Mouse (Mus musculus) central nervous system, embryonic 11.5 days (tissue): ENCODE data around the gene Triobp. TPM values are rescaled to one million over a fixed set of nuclear protein-coding genes. Genes with fewer than 3 reads are reported as not detected.

Source experiments
- polyA plus RNA-seq: library from polyadenylated mRNA; depleted of rRNA; stranded (reverse); fragments of >200 nt; gene quantifications from 2 replicates; pipeline ENCODE4 v1.2.3, GENCODE M21; 2012; rRNA removed

Gene Triobp
- polyA plus RNA-seq: 51.7 and 58.0 TPM in 2 replicates

DNA sequence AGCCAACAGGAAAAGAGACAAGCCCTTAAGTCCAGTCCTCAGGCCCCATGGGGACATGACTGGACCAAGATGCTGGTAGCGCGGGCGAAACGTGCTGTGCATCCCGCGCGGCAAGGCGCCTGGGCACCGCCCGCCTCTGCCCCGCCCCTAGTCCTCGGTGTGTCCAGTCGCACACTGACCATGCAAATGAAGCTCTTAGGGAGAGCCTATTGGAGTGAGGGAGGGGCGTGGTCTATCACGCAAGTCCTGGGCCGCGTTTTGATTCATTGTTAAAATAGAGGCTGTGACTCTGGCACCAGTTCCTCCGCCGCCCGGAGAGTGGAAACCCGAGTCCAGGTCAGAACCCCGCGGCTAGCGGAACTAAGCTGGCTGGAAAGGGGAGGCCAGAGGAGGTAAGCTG is at the start of gene Triobp:
Triobp (plus strand) TSS at position 68 of the 400 bp plus-strand sequence.

DNA sequence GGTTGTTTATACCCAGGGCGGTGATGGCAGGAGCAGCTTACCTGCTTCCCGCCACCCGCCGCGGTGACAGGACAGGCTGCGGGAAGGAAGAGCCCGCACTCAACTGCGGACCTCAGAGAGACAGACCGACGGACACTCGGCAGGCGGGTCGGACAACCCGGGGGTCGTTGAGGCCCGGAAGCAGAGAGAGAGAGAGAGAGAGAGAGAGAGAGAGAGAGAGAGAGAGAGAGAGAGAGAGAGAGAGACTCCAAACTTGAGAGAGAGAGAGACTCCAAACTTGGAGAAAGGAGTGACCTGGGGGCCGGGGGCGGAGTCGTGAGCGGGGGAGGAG is 48.1 kb upstream of the Triobp start, which contains the start of gene Gm49510:
Gm49510 (plus strand) TSS at position 259 of the 331 bp plus-strand sequence.

DNA sequence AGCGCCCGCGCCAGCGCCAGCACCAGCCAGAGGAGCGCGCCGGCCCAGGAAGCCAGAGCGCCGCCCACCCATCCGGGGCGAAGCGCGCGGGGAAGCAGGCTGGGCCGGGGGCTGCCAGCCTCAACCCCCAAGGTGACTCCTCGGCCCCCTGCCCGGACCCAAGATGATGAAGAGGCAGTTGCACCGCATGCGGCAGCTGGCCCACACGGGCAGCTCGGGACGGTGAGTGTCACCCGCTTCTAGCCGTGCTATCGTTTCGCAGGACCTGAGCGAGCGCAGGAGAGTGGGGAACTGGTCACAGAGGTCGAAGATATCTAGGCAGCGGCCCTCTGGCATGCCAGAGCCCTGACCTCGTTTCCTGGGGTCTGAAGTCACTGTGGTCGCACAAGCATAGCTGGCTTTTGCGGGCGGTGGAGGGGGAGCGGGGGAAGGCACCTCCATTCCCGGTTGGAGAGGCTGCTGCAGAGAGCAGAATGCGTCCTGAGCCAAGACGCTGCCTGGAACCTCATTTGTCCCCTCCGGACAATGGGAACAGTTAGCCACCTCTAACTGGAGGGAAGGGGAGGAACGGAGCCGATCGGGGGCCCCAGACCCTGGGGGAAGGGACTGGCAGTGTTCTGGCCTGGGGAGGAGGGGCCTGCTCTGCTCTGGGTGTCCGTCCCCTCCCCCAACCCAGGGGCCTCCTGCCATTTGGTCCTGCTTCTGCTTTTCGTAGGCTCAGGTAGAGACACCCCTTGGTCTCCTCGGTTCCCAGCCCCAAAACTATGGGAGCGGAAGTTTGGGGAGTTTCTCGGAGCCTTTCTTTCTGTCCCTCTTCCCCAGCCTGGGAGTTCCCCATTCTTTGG is 47.6 kb upstream of the Triobp start, which contains the start of gene Sh3bp1:
Sh3bp1 (plus strand) TSS at position 29 of the 845 bp plus-strand sequence.

DNA sequence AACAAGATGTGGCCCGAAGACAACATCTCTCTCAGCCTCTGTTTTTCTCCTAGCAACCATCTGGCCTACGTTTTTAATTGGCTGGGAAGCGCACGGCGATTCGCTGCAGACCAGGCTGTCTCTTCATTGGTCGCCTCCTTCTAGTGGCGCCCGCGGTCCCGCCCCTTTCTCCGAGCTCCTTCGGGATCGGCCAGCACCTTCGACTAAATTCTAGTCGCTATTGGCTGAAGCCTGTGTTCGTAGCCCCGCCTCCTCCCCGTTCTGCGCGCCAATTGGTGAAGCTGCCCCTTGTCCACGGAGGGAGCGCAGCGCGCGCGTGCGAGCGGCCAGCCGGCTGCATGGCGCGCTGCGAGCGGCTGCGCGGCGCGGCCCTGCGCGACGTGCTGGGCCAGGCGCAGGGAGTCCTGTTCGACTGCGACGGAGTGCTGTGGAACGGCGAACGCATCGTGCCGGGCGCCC is 33.9 kb upstream of the Triobp start, which contains the start of gene Pdxp:
Pdxp (plus strand) TSS at position 288 of the 459 bp plus-strand sequence.

DNA sequence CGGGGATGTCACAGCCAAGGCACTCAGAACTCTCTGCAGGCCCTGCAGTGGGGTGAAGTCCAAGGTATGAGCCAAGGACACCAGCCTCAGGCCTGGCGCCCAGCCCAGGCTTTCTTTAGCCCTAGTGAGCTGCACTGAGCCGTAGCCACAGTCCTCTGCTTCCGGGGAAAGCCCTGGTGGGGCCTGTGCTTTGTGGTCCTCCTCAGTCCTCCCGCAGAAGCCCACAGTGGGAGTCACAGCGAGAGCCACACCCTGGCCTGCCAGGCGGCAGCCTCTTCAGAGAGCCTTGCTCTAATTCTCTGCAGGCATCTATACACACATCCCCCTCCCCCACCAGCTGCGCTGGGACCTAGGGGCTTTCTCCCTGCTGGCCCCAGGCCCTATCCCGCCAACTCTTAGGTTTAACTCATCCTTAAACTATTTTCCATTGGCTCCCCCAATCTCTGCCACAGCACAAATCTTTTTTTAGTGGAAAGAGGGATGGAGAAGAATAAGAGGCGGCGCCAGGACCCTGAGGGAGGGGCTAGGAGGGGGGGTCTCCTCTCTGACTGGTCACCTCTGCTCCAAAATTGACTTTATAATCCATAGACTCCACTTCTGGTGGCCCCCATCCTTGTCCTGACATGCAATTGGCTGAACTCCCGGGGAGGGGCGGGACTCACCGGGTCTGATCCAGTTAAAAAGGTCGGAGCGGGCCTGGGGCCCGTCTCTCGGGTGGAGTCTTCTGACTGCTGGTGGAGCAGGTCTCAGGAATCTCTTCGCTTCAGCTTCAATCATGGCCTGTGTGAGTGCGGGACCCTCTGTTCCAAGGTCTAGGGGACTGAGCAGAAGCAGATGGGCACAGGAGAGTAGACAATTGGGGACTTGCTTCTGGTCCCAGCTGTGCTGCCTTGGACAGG is 21.3 kb upstream of the Triobp start, which contains the start of gene Lgals1:
Lgals1 (plus strand) TSS at position 705 of the 899 bp plus-strand sequence.

DNA sequence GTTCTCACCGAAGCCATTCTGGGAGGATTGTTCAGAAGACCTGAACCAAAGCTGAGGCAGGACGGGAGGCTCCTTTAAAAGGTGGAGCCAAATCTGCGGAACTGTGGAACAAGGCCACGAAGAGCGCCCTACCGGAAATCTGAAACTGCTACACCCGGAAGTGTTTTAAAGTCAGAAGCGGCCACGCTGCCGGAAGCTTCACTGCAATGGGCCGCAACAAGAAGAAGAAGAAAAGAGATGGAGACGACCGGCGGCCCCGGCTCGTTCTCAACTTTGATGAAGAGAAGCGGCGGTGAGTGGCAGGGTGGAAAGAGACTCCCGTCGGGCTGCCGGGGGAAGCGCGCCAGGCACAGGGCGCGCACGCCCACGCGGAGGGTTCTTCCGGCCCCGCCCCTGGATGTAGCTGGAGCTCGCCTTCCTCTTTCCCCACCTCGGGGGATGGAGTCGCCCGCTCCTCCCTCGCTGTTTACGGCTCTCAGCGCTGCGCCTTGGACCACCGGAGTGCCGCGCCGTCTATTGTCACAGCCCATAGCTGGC is 12.7 kb upstream of the Triobp start, which contains the start of gene Nol12:
Nol12 (plus strand) TSS at position 150 of the 537 bp plus-strand sequence.

DNA sequence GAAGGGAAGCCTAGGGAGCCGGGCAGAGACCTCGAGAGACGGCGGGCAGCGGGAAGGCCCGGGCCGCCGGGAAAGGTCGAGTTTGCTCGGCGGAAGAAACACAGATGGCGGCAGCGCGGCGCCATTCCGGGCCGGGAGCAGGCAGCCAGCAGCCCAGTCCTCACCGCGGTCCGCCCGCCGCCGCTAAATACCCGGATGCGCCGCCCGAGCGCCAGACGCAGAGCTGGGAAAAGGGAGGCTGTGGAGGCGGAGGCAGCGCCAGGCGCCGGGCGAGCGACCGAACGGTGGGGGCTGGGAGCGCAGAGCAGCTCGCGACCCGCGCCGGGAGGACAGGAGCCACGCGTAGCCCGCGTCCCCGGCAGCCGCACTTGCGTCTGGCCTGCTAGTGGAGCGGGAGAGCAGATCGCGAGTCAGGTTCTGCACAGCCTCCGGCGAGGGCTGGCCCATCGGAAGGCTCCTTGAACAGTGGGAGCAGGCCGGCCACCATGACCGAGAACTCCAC is 80.8 kb downstream of the Triobp start, which contains the start of gene H1f0:
H1f0 (plus strand) TSS at position 214 of the 502 bp plus-strand sequence.

DNA sequence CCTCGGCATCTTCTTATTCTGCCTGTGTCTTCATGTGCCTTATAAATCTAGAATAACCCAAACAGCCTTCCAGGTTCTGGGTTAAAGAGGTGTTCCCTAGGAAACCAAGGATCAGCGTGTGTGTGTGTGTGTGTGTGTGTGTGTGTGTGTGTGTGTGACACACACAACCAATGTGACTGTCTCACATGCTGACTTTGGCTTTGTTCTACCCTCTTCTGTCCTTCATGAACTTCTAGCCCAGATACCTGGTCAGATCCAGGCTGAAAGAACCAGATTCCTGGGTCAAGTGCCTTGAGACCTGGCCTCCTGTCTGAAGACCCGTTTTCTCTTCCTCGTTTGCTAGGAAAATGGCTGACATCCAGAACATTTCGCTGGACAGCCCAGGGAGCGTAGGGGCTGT is 94.1 kb downstream of the Triobp start, which contains the start of gene Galr3:
Galr3 (plus strand) TSS at position 301 of the 400 bp plus-strand sequence.

Other genes with a start within 250 kb of the Triobp start
- 0.57 and 0.95 TPM in 2 replicates for gene Elfn2, start 229.0 kb upstream of the Triobp start, polyA plus RNA-seq
- gene Mfng, start 174.2 kb upstream of the Triobp start, polyA plus RNA-seq: 54.4 and 79.1 TPM in 2 replicates
- 3.7 and 4.6 TPM in 2 replicates for gene Card10, start 144.7 kb upstream of the Triobp start, polyA plus RNA-seq
- gene Cdc42ep1, start 105.1 kb upstream of the Triobp start, polyA plus RNA-seq: 8.0 and 14.8 TPM in 2 replicates
- gene Lgals2, start 92.2 kb upstream of the Triobp start, polyA plus RNA-seq: 0.93 and 1.00 TPM in 2 replicates
- 47.5 and 50.7 TPM in 2 replicates for gene Gga1, start 70.5 kb upstream of the Triobp start, polyA plus RNA-seq
- gene Gm49510, start 48.1 kb upstream of the Triobp start, polyA plus RNA-seq: 0.06 TPM in 2 replicates
- gene Sh3bp1, start 48.0 kb upstream of the Triobp start, polyA plus RNA-seq: 17.2 and 36.7 TPM in 2 replicates
- 36.2 and 38.7 TPM in 2 replicates for gene Pdxp, start 33.8 kb upstream of the Triobp start, polyA plus RNA-seq
- gene Lgals1, start 21.0 kb upstream of the Triobp start, polyA plus RNA-seq: 294 and 553 TPM in 2 replicates
- 36.5 and 40.1 TPM in 2 replicates for gene Nol12, start 12.8 kb upstream of the Triobp start, polyA plus RNA-seq
- 366 and 397 TPM in 2 replicates for gene H1f0, start 80.7 kb downstream of the Triobp start, polyA plus RNA-seq
- gene Galr3, start 94.2 kb downstream of the Triobp start, polyA plus RNA-seq: 0.18 and 0.24 TPM in 2 replicates
- gene Ankrd54, start 115.2 kb downstream of the Triobp start, polyA plus RNA-seq: 39.7 and 53.6 TPM in 2 replicates
- gene Eif3l, start 127.5 kb downstream of the Triobp start, polyA plus RNA-seq: 143 and 242 TPM in 2 replicates
- gene Micall1, start 161.2 kb downstream of the Triobp start, polyA plus RNA-seq: 18.6 and 19.1 TPM in 2 replicates
- gene Polr2f, start 193.3 kb downstream of the Triobp start, polyA plus RNA-seq: 211 and 410 TPM in 2 replicates
- 7.1 and 8.2 TPM in 2 replicates for gene 1700088E04Rik, start 193.5 kb downstream of the Triobp start, polyA plus RNA-seq
- gene Sox10, start 217.5 kb downstream of the Triobp start, polyA plus RNA-seq: 4.5 and 20.6 TPM in 2 replicates